Mouse (Mus musculus): ENCODE measurements around the gene Ipo9. TPM values are rescaled to one million over a fixed set of nuclear protein-coding genes. Genes with fewer than 3 reads are reported as not detected.

The Ipo9 gene
- 100 to 1,000 TPM in 1 of 2 experiments, 10 to 100 TPM in 1; 93.7 to 102 TPM for total RNA-seq (2023)

GRCm38 (mm10) chr1:135429901-135430668, at the start of gene Ipo9:
Gene Ipo9 (minus strand): TSS chr1:135430499.

GRCm38 (mm10) chr1:135374868-135375581, 55.3 kb downstream of the Ipo9 start, which contains the start of gene Shisa4:
Gene Shisa4 (minus strand): TSS chr1:135375237.

Other genes with a start within 250 kb of the Ipo9 start
- gene Elf3, start 171.9 kb downstream of the Ipo9 start, total RNA-seq (2023) = not detected
- gene Rnpep, start 146.4 kb downstream of the Ipo9 start, total RNA-seq (2023) = 10 to 100 TPM; 34.2 to 34.6 TPM
- gene Timm17a, start 116.7 kb downstream of the Ipo9 start, total RNA-seq (2023) = 10 to 100 TPM; 70.7 to 74.7 TPM
- not detected for gene Lmod1, start 105.7 kb downstream of the Ipo9 start, total RNA-seq (2023)
- 1 to 10 TPM; 3.1 to 5.6 TPM for gene Shisa4, start 55.3 kb downstream of the Ipo9 start, total RNA-seq (2023)
- gene Nav1, start 176.8 kb upstream of the Ipo9 start, total RNA-seq (2023) = 1 to 10 TPM; 1.8 to 2.1 TPM

All from T-cell, adult 66 days (primary cell).